Mouse (Mus musculus) testis, adult 2 months (tissue): Measurements from ENCODE around the gene Olfr1115.

Experiments used
- CTCF ChIP-seq: fragments of 200-500 bp; IDR thresholded peaks from 2 replicates; pipeline ENCODE4 v1.5.1; 2012; ENCODE audit warnings: low read depth, mild to moderate bottlenecking, inconsistent platforms, low read length, moderate library complexity; ENCODE audit not compliant: control insufficient read depth, insufficient read depth, insufficient replicate concordance
- POLR2A ChIP-seq: fragments of 200-500 bp; IDR thresholded peaks from 2 replicates; pipeline ENCODE4 v1.6.1; 2012; ENCODE audit warnings: low read depth, mild to moderate bottlenecking, inconsistent platforms, low read length, moderate library complexity; ENCODE audit not compliant: control insufficient read depth

GRCm38 (mm10) chr2:87208670-87209069 lies 39.1 kb upstream of the Olfr1115 start, which contains the start of gene Olfr1113:
- no peak for TF ChIP-seq POLR2A
- TF ChIP-seq CTCF, result no peak
